Mouse (Mus musculus) neutrophil, adult 5-6 weeks (primary cell): ENCODE results near the gene Krtap4-16. TPM values are rescaled to one million over a fixed set of nuclear protein-coding genes. Genes with fewer than 3 reads are reported as not detected.
"Not testable (repeated sequence)": the region's sequence is repeated elsewhere in the genome, so short reads cannot be mapped to it uniquely, and the experiment has no call there.

Source experiments
- ATAC-seq: fragments of 151-379, 151-347 bp; 2 replicates; pipeline ENCODE4 v1.8.0; 2017; ENCODE audit warnings: mild to moderate bottlenecking, moderate TSS enrichment; ENCODE audit not compliant: insufficient number of reproducible peaks, poor library complexity, low FRiP score, severe bottlenecking; ENCODE audit errors: extremely low read depth
- total RNA-seq: library from RNA; stranded (forward); fragments of 200-1000 nt; gene quantifications from 2 replicates; pipeline ENCODE4 v1.2.3, GENCODE M21; 2017

Krtap4-16 gene
- not detected in 2 replicates for total RNA-seq

GRCm38 (mm10) chr11:99851508-99851907 is at the start of gene Krtap4-16:
TSS of gene Krtap4-16 (minus strand) at chr11:99851608.
- ATAC-seq, result no peak

DNA sequence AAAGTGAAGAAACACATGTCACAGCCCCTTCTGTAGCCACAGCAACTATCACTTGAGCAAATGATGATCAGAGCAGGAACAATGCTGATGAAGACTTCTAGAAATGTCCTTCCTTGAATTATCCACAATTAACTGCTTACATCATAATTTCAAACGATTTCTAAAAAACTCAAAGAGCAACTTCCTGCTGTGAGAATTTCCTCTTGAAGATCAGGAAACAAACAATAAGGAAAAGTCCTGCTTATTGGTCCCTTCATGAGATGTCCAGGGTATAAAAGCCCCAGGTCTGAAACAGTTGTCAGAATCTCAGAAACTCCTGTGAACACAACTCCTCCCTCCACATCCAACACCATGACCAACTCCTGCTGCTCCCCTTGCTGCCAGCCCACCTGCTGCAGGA is 27.5 kb upstream of the Krtap4-16 start, which contains the start of gene Gm11567:
Gene Gm11567 (plus strand): TSS at position 301 of the 400 bp plus-strand sequence.
- not testable (repeated sequence) for ATAC-seq

DNA sequence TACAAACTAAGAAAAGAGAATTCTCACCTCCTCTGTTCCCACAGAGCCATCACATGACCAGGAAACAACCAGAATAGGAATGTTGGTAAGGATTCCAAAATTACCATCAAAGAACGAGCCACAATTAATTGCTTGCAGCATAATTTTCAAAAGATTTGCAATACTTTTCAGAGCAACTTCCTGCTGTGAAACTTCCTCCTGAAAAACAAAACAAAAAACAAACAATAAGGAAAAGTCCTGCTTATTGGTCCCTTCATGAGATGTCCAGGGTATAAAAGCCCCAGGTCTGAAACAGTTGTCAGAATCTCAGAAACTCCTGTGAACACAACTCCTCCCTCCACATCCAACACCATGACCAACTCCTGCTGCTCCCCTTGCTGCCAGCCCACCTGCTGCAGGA is 21.7 kb upstream of the Krtap4-16 start, which contains the start of gene Krtap9-1:
Gene Krtap9-1 (plus strand): TSS at position 301 of the 400 bp plus-strand sequence.
- ATAC-seq, result not testable (repeated sequence)

DNA sequence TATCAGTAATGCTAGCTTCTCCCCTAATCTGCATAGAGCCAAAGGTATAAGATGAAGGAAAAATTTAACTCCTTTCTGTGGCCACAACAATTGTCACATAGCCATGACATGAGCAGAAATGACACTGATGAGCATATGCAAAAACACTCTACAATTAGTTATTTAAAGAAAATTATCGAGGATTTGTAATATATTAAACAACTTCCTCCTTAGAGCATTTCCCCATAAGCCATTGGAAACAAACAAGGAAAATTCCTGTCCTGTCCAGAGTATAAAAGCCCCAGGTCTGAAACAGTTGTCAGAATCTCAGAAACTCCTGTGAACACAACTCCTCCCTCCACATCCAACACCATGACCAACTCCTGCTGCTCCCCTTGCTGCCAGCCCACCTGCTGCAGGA is 12.8 kb upstream of the Krtap4-16 start, which contains the start of gene Gm11559:
Gene Gm11559 (plus strand): TSS at position 301 of the 400 bp plus-strand sequence.
- not testable (repeated sequence) for ATAC-seq

- no peak for ATAC-seq
These were observed 7.4 kb upstream of the Krtap4-16 start for GRCm38 (mm10) chr11:99858761-99859160.

- no peak for ATAC-seq
These were observed 6.2 kb upstream of the Krtap4-16 start, which contains the start of gene Gm11568 for GRCm38 (mm10) chr11:99857617-99858016. TSS of gene Gm11568 (plus strand) at chr11:99857917.

GRCm38 (mm10) chr11:99854121-99854520 is 2.7 kb upstream of the Krtap4-16 start:
- no peak for ATAC-seq

DNA sequence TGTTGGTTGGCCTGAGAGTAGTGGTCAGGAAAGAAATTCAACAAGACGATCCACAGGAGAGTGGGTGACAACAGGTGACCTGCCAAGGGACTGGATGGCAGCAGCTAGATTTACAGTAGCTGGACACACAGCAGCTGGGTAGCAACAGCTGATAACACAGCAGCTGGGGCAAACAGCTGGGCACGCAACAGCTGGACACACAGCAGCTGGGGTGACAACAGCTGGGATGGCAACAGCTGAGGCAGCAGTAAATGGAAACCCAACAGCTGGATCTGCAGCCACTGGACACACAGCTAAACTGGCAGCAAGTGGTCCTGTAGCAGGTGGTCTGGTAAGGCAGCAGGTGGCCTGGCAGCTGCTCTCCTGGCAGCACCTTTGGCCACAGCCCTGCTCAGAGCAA is 4.7 kb downstream of the Krtap4-16 start:
- no peak for ATAC-seq

- no peak for ATAC-seq
These were observed 9.2 kb downstream of the Krtap4-16 start for GRCm38 (mm10) chr11:99842185-99842584.

GRCm38 (mm10) chr11:99837966-99838365 is 13.4 kb downstream of the Krtap4-16 start, which contains the start of gene 2300003K06Rik:
TSS of gene 2300003K06Rik (minus strand) at chr11:99838066.
- no peak for ATAC-seq

GRCm38 (mm10) chr11:99815566-99815965 is 35.8 kb downstream of the Krtap4-16 start, which contains the start of gene Gm11564:
TSS of gene Gm11564 (minus strand) at chr11:99815666.
- not testable (repeated sequence) for ATAC-seq

DNA sequence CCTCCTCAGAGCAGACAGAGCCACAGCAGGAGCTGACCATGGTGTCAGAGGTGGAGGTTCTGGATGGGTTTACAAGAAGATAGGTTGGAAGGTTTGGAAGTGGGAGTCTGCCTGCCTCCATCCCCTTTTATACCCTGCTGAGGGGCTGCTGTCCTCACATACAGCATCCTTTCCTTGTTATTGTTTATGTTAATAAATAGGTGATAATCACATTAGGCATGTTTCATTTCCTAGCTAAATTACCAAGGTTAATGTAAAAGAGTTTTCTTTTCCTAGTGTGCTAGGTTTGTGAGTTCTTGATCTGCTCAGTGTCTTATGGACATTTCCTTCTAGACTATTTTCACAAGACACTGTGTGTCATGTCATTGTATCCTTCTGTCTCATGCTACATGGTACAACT is 41.6 kb downstream of the Krtap4-16 start, which contains the start of gene Krtap4-13:
Gene Krtap4-13 (minus strand): TSS at position 101 of the 400 bp plus-strand sequence.
- not testable (repeated sequence) for ATAC-seq

DNA sequence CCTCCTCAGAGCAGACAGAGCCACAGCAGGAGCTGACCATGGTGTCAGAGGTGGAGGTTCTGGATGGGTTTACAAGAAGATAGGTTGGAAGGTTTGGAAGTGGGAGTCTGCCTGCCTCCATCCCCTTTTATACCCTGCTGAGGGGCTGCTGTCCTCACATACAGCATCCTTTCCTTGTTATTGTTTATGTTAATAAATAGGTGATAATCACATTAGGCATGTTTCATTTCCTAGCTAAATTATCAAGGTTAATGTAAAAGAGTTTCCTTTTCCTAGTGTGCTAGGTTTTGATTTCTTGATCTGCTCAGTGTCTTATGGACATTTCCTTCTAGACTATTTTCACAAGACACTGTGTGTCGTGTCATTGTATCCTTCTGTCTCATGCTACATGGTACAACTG is 47.1 kb downstream of the Krtap4-16 start, which contains the start of gene Gm11554:
Gene Gm11554 (minus strand): TSS at position 101 of the 400 bp plus-strand sequence.
- ATAC-seq, result not testable (repeated sequence)

Other genes with a start within 250 kb of the Krtap4-16 start
- not detected in 2 replicates for gene Gm11938, start 248.3 kb downstream of the Krtap4-16 start, total RNA-seq
- not detected in 2 replicates for gene Gm11937, start 241.4 kb downstream of the Krtap4-16 start, total RNA-seq
- gene Krtap2-4, start 236.8 kb downstream of the Krtap4-16 start, total RNA-seq, result not detected in 2 replicates
- not detected in 2 replicates for gene Gm11562, start 231.2 kb downstream of the Krtap4-16 start, total RNA-seq
- gene Krtap4-1, start 223.4 kb downstream of the Krtap4-16 start, total RNA-seq, result not detected in 2 replicates
- gene Krtap4-2, start 216.5 kb downstream of the Krtap4-16 start, total RNA-seq, result not detected in 2 replicates
- gene Krtap4-7, start 207.5 kb downstream of the Krtap4-16 start, total RNA-seq, result not detected in 2 replicates
- gene Gm11555, start 201.4 kb downstream of the Krtap4-16 start, total RNA-seq, result not detected in 2 replicates
- gene Gm11563, start 192.6 kb downstream of the Krtap4-16 start, total RNA-seq, result not detected in 2 replicates
- gene Krtap4-6, start 185.6 kb downstream of the Krtap4-16 start, total RNA-seq, result not detected in 2 replicates
- gene Gm14190, start 160.9 kb downstream of the Krtap4-16 start, total RNA-seq, result not detected in 2 replicates
- gene Gm14180, start 117.3 kb downstream of the Krtap4-16 start, total RNA-seq, result not detected in 2 replicates
- not detected in 2 replicates for gene Gm11595, start 78.7 kb downstream of the Krtap4-16 start, total RNA-seq
- not detected in 2 replicates for gene Krtap4-8, start 70.9 kb downstream of the Krtap4-16 start, total RNA-seq
- gene Krtap4-9, start 66.4 kb downstream of the Krtap4-16 start, total RNA-seq, result not detected in 2 replicates
- not detected in 2 replicates for gene Gm11596, start 58.1 kb downstream of the Krtap4-16 start, total RNA-seq
- gene Gm11569, start 52.7 kb downstream of the Krtap4-16 start, total RNA-seq, result not detected in 2 replicates
- gene Gm11554, start 47.2 kb downstream of the Krtap4-16 start, total RNA-seq, result not detected in 2 replicates
- gene Krtap4-13, start 41.7 kb downstream of the Krtap4-16 start, total RNA-seq, result not detected in 2 replicates
- not detected in 2 replicates for gene Gm11564, start 35.9 kb downstream of the Krtap4-16 start, total RNA-seq
- not detected in 2 replicates for gene 2300003K06Rik, start 13.5 kb downstream of the Krtap4-16 start, total RNA-seq
- gene Gm11568, start 6.3 kb upstream of the Krtap4-16 start, total RNA-seq, result not detected in 2 replicates
- not detected in 2 replicates for gene Gm11559, start 12.9 kb upstream of the Krtap4-16 start, total RNA-seq
- not detected in 2 replicates for gene Krtap9-1, start 21.8 kb upstream of the Krtap4-16 start, total RNA-seq
- gene Gm11567, start 27.6 kb upstream of the Krtap4-16 start, total RNA-seq, result not detected in 2 replicates
- gene Krtap31-1, start 56.3 kb upstream of the Krtap4-16 start, total RNA-seq, result not detected in 2 replicates
- not detected in 2 replicates for gene Gm11565, start 63.1 kb upstream of the Krtap4-16 start, total RNA-seq
- gene Krtap31-2, start 84.7 kb upstream of the Krtap4-16 start, total RNA-seq, result not detected in 2 replicates
- not detected in 2 replicates for gene Krtap9-5, start 96.9 kb upstream of the Krtap4-16 start, total RNA-seq
- gene Krtap29-1, start 127.4 kb upstream of the Krtap4-16 start, total RNA-seq, result not detected in 2 replicates
- gene Krtap16-1, start 135.0 kb upstream of the Krtap4-16 start, total RNA-seq, result not detected in 2 replicates
- gene Krtap17-1, start 142.4 kb upstream of the Krtap4-16 start, total RNA-seq, result not detected in 2 replicates
- not detected in 2 replicates for gene Krt33a, start 164.6 kb upstream of the Krtap4-16 start, total RNA-seq
- gene Krt33b, start 178.3 kb upstream of the Krtap4-16 start, total RNA-seq, result not detected in 2 replicates
- gene Krt34, start 189.9 kb upstream of the Krtap4-16 start, total RNA-seq, result not detected in 2 replicates
- gene Krt31, start 198.9 kb upstream of the Krtap4-16 start, total RNA-seq, result not detected in 2 replicates
- not detected in 2 replicates for gene Krt32, start 236.6 kb upstream of the Krtap4-16 start, total RNA-seq
- gene Krt35, start 244.6 kb upstream of the Krtap4-16 start, total RNA-seq, result not detected in 2 replicates